Mouse (Mus musculus): Measurements from ENCODE around the gene Smim17.

GRCm38 (mm10) chr7:6360477-6361060 lies 37.9 kb upstream of the Smim17 start:
- TF ChIP-seq CTCF (IDR thresholded peaks at IDR 0.05; ENCODE audit: insufficient read depth, low read length) (no peak), POLR2A (IDR thresholded peaks at IDR 0.05; ENCODE audit: borderline replicate concordance, extremely low read depth, low read depth, low read length) (no peak)
